Mouse (Mus musculus): ENCODE results near the gene Pkdcc. TPM values are rescaled to one million over a fixed set of nuclear protein-coding genes. Genes with fewer than 3 reads are reported as not detected.

Pkdcc gene
- polyA plus RNA-seq, 1 experiment from 2014 or later: 16.4 TPM

DNA sequence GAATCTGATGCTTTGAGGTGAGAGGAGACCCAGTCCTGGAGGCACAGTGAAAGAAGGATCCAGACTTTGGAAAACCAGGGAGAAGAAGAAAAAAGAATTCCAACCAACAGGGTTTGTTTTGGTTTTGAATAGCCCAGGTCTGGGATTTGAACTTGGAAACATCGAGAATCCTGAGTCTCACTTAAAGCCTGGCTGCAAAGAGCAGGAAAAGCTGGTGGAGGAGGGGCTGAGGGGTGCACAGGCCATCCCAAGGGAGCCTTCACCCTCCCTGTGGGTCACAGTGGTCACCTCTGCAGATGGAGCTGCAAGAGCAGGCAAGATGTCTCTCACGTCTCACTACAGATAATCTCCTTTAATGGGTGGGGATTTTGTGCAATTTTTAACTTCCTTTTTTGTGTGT lies 6.6 kb upstream of the Pkdcc start:
- no peak overlapping the region for H3K4me2 ChIP-seq (ENCODE audit: low read depth, low read length)
- H3K9ac ChIP-seq (ENCODE audit: low read length): no peak overlapping the region
- H3K36me3 ChIP-seq (ENCODE audit: control insufficient read depth, insufficient read depth, low read length): no peaks in the 10 kb centered on the region
- H3K27ac ChIP-seq (ENCODE audit: low read length): no peak overlapping the region
- no peak for ATAC-seq (ENCODE audit: insufficient read depth, low FRiP score)
- 50% methylated on average over 2 of the region's 2 CpGs for WGBS
- H3K4me1 ChIP-seq (ENCODE audit: control insufficient read depth, insufficient read depth, low read length): peaks cover 3% of the 10 kb centered on the region
- no peak overlapping the region for H3K4me3 ChIP-seq (replicated peaks; ENCODE audit: low read length)
- no peaks in the 10 kb centered on the region for H3K9me3 ChIP-seq (replicated peaks; ENCODE audit: control insufficient read depth, low read length)
- no peaks in the 10 kb centered on the region for H3K27me3 ChIP-seq (ENCODE audit: control insufficient read depth, insufficient read depth, low read length)

- no peaks in the 10 kb centered on the region for H3K9me3 ChIP-seq (replicated peaks; ENCODE audit: control insufficient read depth, low read length)
- no peaks in the 10 kb centered on the region for H3K36me3 ChIP-seq (ENCODE audit: control insufficient read depth, insufficient read depth, low read length)
- WGBS: 53% methylated on average over 5 of the region's 5 CpGs
- no peak overlapping the region for H3K27ac ChIP-seq (ENCODE audit: low read length)
- no peaks in the 10 kb centered on the region for H3K27me3 ChIP-seq (ENCODE audit: control insufficient read depth, insufficient read depth, low read length)
- H3K9ac ChIP-seq (ENCODE audit: low read length): no peak overlapping the region
- H3K4me1 ChIP-seq (ENCODE audit: control insufficient read depth, insufficient read depth, low read length): peaks cover 12% of the 10 kb centered on the region
- H3K4me2 ChIP-seq (ENCODE audit: low read depth, low read length): no peak overlapping the region
- no peak overlapping the region for H3K4me3 ChIP-seq (replicated peaks; ENCODE audit: low read length)
- no peak for ATAC-seq (ENCODE audit: insufficient read depth, low FRiP score)
Observed at GRCm38 (mm10) chr17:83210531-83210930, 4.6 kb upstream of the Pkdcc start.

- Histone ChIP-seq H3K4me2 (ENCODE audit: low read depth, low read length) (no peak overlapping the region), H3K9me3 (replicated peaks; ENCODE audit: control insufficient read depth, low read length) (no peaks in the 10 kb centered on the region), H3K4me3 (replicated peaks; ENCODE audit: low read length) (no peak overlapping the region), H3K27me3 (ENCODE audit: control insufficient read depth, insufficient read depth, low read length) (no peaks in the 10 kb centered on the region), H3K4me1 (ENCODE audit: control insufficient read depth, insufficient read depth, low read length) (peaks cover 12% of the 10 kb centered on the region), H3K36me3 (ENCODE audit: control insufficient read depth, insufficient read depth, low read length) (no peaks in the 10 kb centered on the region), H3K9ac (ENCODE audit: low read length) (no peak overlapping the region), H3K27ac (ENCODE audit: low read length) (no peak overlapping the region)
- WGBS: 93% methylated on average over 10 of the region's 10 CpGs
- no peak for ATAC-seq (ENCODE audit: insufficient read depth, low FRiP score)
Observed at GRCm38 (mm10) chr17:83211196-83211595, 3.9 kb upstream of the Pkdcc start.

DNA sequence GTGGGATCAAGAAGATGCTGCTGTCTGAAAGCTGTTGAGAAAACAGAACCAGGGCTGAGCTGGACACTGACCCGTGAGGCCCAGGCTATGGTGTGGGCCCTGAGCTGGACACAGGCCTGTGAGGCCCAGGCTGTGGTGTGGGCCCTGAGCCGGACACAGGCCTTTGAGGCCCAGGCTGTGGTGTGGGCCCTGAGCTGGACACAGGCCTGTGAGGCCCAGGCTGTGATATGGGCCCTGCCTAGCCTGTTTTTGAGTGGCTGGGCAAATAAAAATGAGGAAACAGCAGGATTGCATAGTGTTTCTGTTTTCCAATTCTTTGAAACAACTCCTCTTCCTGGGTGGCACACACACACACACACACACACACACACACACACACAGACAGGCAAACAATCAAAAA lies 2.7 kb upstream of the Pkdcc start:
- no peak overlapping the region for H3K27ac ChIP-seq (ENCODE audit: low read length)
- H3K9me3 ChIP-seq (replicated peaks; ENCODE audit: control insufficient read depth, low read length): no peaks in the 10 kb centered on the region
- no peaks in the 10 kb centered on the region for H3K27me3 ChIP-seq (ENCODE audit: control insufficient read depth, insufficient read depth, low read length)
- H3K4me1 ChIP-seq (ENCODE audit: control insufficient read depth, insufficient read depth, low read length): peaks cover 17% of the 10 kb centered on the region
- H3K4me2 ChIP-seq (ENCODE audit: low read depth, low read length): no peak overlapping the region
- WGBS: 78% methylated on average over 2 of the region's 2 CpGs
- no peak overlapping the region; the same call in 1 of the 2 replicates for H3K9ac ChIP-seq (ENCODE audit: low read length)
- no peak for ATAC-seq (ENCODE audit: insufficient read depth, low FRiP score)
- H3K4me3 ChIP-seq (replicated peaks; ENCODE audit: low read length): no peak overlapping the region
- no peaks in the 10 kb centered on the region for H3K36me3 ChIP-seq (ENCODE audit: control insufficient read depth, insufficient read depth, low read length)

DNA sequence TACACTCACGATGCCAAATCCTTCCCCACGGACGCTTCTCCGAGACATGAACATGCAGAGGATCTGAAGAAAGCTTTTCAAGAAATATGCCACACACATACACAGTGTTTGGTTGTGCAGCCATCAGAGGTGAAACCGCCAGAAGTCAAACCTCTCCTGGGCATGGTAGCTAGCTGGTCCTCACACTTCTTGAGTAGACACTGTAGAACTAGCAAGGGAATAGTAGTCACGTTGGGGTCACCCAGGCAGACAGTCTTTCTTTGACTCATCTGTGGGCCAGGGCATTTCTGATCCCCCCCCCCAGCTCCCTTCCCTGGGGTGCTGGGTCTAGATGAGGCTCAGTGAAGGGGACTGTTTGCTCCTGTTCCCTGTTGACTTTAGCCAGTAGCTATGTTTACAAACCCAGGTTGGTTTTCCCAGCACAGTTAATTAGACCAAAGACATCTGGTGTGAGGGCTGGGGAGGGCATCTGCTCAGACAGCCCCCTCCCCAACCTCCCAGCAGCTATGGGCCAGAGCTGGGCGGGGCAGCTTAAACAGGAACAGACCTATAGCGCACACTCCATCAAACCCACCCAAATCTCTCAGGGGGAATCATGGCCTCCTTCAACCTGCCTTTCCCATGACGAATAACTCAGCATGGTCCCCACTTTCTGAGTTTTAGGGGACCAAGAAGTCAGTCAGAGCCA lies 1.7 kb upstream of the Pkdcc start:
- peak overlapping the region; percentile 98 for H3K9ac ChIP-seq (ENCODE audit: low read length)
- peak overlapping the region; percentile 84 for H3K4me3 ChIP-seq (replicated peaks; ENCODE audit: low read length)

GRCm38 (mm10) chr17:83214161-83214592 lies 915 bp upstream of the Pkdcc start:
- H3K4me1 ChIP-seq (ENCODE audit: control insufficient read depth, insufficient read depth, low read length): peaks cover 31% of the 10 kb centered on the region

More for the DNA sequence above, 1.7 kb upstream of the Pkdcc start:
- H3K4me1 ChIP-seq (ENCODE audit: control insufficient read depth, insufficient read depth, low read length): peaks cover 23% of the 10 kb centered on the region
- 53% methylated on average over 9 of the region's 9 CpGs for WGBS
- no peak for ATAC-seq (ENCODE audit: insufficient read depth, low FRiP score)
- H3K9me3 ChIP-seq (replicated peaks; ENCODE audit: control insufficient read depth, low read length): no peaks in the 10 kb centered on the region
- no peaks in the 10 kb centered on the region for H3K27me3 ChIP-seq (ENCODE audit: control insufficient read depth, insufficient read depth, low read length)
- H3K36me3 ChIP-seq (ENCODE audit: control insufficient read depth, insufficient read depth, low read length): no peaks in the 10 kb centered on the region
- peak overlapping the region; percentile 89 for H3K27ac ChIP-seq (ENCODE audit: low read length)
- peak overlapping the region; percentile 89 for H3K4me2 ChIP-seq (ENCODE audit: low read depth, low read length)

DNA sequence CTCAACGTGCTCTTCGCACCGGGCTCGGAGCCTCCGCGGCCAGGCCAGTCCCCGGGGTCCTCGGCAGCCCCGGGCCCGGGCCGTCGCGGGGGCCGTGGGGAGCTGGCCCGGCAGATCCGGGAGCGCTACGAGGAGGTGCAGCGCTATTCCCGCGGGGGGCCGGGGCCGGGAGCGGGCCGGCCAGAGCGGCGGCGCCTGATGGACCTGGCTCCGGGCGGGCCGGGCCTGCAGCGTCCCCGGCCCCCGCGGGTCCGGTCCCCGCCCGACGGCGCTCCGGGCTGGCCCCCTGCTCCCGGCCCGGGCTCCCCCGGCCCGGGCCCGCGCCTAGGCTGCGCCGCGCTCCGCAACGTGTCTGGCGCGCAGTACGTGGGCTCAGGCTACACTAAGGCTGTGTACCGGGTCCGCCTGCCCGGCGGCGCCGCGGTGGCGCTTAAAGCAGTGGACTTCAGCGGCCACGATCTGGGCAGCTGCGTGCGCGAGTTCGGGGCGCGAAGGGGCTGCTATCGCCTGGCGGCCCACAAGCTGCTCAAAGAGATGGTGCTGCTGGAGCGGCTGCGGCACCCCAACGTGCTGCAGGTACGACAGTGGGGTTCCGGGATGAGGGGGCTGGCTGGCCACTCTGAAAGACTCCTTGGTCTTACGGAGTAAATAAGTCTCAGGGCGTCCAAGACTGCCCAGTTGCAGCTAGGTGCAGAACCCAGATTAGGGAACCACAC lies 595 bp downstream of the Pkdcc start:
- peak; percentile 2; the same call in 1 of the 2 replicates for ATAC-seq (ENCODE audit: insufficient read depth, low FRiP score)
- under 1% methylated on average over 67 of the region's 80 CpGs for WGBS
- peaks cover 45% of the 10 kb centered on the region for H3K4me1 ChIP-seq (ENCODE audit: control insufficient read depth, insufficient read depth, low read length)

More at GRCm38 (mm10) chr17:83214161-83214592, 915 bp upstream of the Pkdcc start:
- peak overlapping the region; percentile 89 for H3K27ac ChIP-seq (ENCODE audit: low read length)
- H3K9ac ChIP-seq (ENCODE audit: low read length): peak overlapping the region; percentile 98
- no peaks in the 10 kb centered on the region for H3K9me3 ChIP-seq (replicated peaks; ENCODE audit: control insufficient read depth, low read length)
- peak overlapping the region; percentile 84 for H3K4me3 ChIP-seq (replicated peaks; ENCODE audit: low read length)
- no peaks in the 10 kb centered on the region for H3K27me3 ChIP-seq (ENCODE audit: control insufficient read depth, insufficient read depth, low read length)
- 3% methylated on average over 16 of the region's 16 CpGs for WGBS
- H3K4me2 ChIP-seq (ENCODE audit: low read depth, low read length): peak overlapping the region; percentile 89
- no peaks in the 10 kb centered on the region for H3K36me3 ChIP-seq (ENCODE audit: control insufficient read depth, insufficient read depth, low read length)
- ATAC-seq (ENCODE audit: insufficient read depth, low FRiP score): 0 out of 2 replicates have a peak, but pooled peaks have one; percentile 5

DNA sequence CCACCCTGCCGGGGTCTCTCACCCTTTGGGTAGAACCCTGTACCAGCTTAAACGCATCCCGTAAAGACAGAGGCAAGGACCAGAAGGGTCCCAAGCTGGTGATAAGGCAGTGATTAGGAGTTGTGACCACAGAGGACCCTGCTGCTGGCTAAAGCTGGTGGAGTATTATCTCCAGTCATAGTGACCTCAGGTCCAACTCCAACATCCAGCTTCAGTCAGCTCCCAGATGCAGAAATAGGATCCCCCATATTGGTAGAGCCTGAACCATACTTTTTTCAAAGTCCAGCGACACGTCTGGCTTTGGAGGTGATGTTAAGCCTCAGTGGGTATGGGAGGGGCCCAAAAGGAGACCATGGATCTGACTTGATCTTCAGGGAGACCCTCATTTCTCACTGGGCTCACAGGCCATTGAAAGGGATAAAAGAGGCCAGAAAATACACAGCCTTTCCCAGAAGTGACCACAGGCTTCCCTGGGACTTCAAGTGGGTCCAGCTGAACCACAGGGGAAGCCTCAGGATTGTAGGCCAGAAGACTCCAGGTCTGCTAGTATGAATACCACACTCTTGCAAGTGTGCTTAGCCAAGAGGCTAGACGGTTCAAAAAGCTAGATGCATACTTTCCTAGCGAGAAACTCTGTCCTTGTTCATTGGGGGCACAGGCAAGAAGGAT lies 1.3 kb downstream of the Pkdcc start:
- 16% methylated on average over 7 of the region's 7 CpGs for WGBS
- H3K27me3 ChIP-seq (ENCODE audit: control insufficient read depth, insufficient read depth, low read length): no peaks in the 10 kb centered on the region
- peak overlapping the region; percentile 98 for H3K9ac ChIP-seq (ENCODE audit: low read length)
- ATAC-seq (ENCODE audit: insufficient read depth, low FRiP score): no peak
- peak overlapping the region; percentile 84 for H3K4me3 ChIP-seq (replicated peaks; ENCODE audit: low read length)
- H3K27ac ChIP-seq (ENCODE audit: low read length): peak overlapping the region; percentile 80
- no peaks in the 10 kb centered on the region for H3K9me3 ChIP-seq (replicated peaks; ENCODE audit: control insufficient read depth, low read length)
- peaks cover 51% of the 10 kb centered on the region for H3K4me1 ChIP-seq (ENCODE audit: control insufficient read depth, insufficient read depth, low read length)
- H3K36me3 ChIP-seq (ENCODE audit: control insufficient read depth, insufficient read depth, low read length): no peaks in the 10 kb centered on the region
- H3K4me2 ChIP-seq (ENCODE audit: low read depth, low read length): peak overlapping the region; percentile 89

More for the DNA sequence above, 595 bp downstream of the Pkdcc start:
- Histone ChIP-seq H3K4me3 (replicated peaks; ENCODE audit: low read length) (peak overlapping the region; percentile 84), H3K27me3 (ENCODE audit: control insufficient read depth, insufficient read depth, low read length) (no peaks in the 10 kb centered on the region), H3K27ac (ENCODE audit: low read length) (peak overlapping the region; percentile 80), H3K36me3 (ENCODE audit: control insufficient read depth, insufficient read depth, low read length) (no peaks in the 10 kb centered on the region), H3K4me2 (ENCODE audit: low read depth, low read length) (peak overlapping the region; percentile 89), H3K9ac (ENCODE audit: low read length) (peak overlapping the region; percentile 98), H3K9me3 (replicated peaks; ENCODE audit: control insufficient read depth, low read length) (no peaks in the 10 kb centered on the region)

DNA sequence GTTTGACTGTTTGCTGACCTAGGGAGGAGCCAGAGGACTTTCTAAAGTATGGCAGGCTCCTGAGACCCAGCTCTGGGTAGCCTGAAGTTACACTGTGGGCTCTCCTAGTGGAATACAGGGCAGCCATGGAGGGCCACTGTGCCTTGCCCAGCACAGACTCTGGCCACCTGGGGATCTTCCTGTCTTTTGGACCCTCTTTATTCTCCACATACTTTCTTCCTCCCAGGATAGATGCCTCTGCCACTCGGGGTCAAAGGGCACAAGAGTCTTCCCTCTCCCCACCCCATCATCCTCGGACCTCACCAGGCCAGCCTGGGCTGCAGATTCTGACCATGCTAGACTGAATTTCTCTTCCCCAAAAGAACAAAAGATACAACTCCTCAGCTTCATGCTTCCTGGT lies 3.1 kb downstream of the Pkdcc start:
- no peaks in the 10 kb centered on the region for H3K9me3 ChIP-seq (replicated peaks; ENCODE audit: control insufficient read depth, low read length)
- no peak for ATAC-seq (ENCODE audit: insufficient read depth, low FRiP score)
- peak overlapping the region; percentile 98 for H3K9ac ChIP-seq (ENCODE audit: low read length)
- H3K27me3 ChIP-seq (ENCODE audit: control insufficient read depth, insufficient read depth, low read length): no peaks in the 10 kb centered on the region
- peaks cover 63% of the 10 kb centered on the region for H3K4me1 ChIP-seq (ENCODE audit: control insufficient read depth, insufficient read depth, low read length)
- H3K4me3 ChIP-seq (replicated peaks; ENCODE audit: low read length): peak overlapping the region; percentile 84
- H3K36me3 ChIP-seq (ENCODE audit: control insufficient read depth, insufficient read depth, low read length): peaks cover 5% of the 10 kb centered on the region; the same call in 1 of the 2 replicates
- 13% methylated on average over 2 of the region's 2 CpGs for WGBS
- peak overlapping the region; percentile 80 for H3K27ac ChIP-seq (ENCODE audit: low read length)
- H3K4me2 ChIP-seq (ENCODE audit: low read depth, low read length): peak overlapping the region; percentile 89

All from stomach, embryonic 16.5 days (tissue).